Mouse (Mus musculus): ENCODE measurements around the gene Rbpms2.

DNA sequence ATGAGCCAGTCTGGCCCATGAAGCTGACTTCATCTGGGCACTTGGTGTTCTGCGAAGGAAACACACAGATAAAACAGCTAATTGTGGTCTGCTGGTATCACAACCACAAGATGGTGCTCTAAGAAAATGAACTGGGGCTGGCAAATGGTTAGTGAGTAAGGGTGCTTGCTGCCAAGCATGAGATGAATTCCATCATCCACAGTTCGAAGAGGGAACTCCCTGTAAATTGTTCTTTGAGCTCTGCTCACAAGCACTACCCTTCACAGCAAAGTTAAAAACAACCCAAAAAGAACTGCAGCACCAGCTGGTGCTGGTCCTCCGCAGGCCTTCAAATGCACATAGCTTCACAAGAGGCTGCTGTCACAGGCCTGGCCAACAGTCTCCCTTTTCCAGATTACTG, 66.2 kb downstream of the Rbpms2 start:
- no peak for TF ChIP-seq CTCF (IDR thresholded peaks at IDR 0.05; ENCODE audit: low read depth, low read length)
- TF ChIP-seq GATA1 (IDR thresholded peaks at IDR 0.05; ENCODE audit: borderline replicate concordance, low read length), result no peak
- TF ChIP-seq POLR2AphosphoS5 (IDR thresholded peaks at IDR 0.05; ENCODE audit: insufficient replicate concordance, low read depth, low read length), result no peak
- TF ChIP-seq TAL1 (conservative IDR thresholded peaks at IDR 0.05; ENCODE audit: low read depth, low read length), result no peak
